Mouse (Mus musculus) cerebral cortex, adult 2 months (tissue): ENCODE measurements around the gene M6pr.

Source experiments
- WGBS: fragments of 180-500 bp; shearing (Covaris S2); methylation state at CpG from one replicate; pipeline ENCODE4 v1.1.7; 2018; 5-methylcytosine and 5-hydroxymethylcytosine counted together

Gene M6pr

GRCm38 (mm10) chr6:122298223-122298609 is 10.3 kb upstream of the M6pr start:
- 62% methylated on average over 4 of the region's 4 CpGs for WGBS

GRCm38 (mm10) chr6:122299621-122300133 is 8.8 kb upstream of the M6pr start:
- 66% methylated on average over 3 of the region's 3 CpGs for WGBS

GRCm38 (mm10) chr6:122302121-122302520 is 6.4 kb upstream of the M6pr start:
- WGBS, result 67% methylated on average over 1 of the region's 1 CpGs

- 91% methylated on average over 4 of the region's 4 CpGs for WGBS
Measured at GRCm38 (mm10) chr6:122302661-122303060, 5.9 kb upstream of the M6pr start.

GRCm38 (mm10) chr6:122303526-122303925 is 5.0 kb upstream of the M6pr start:
- 86% methylated on average over 9 of the region's 9 CpGs for WGBS

GRCm38 (mm10) chr6:122304355-122304754 is 4.2 kb upstream of the M6pr start:
- WGBS, result 32% methylated on average over 6 of the region's 6 CpGs

- 85% methylated on average over 12 of the region's 12 CpGs for WGBS
Measured at GRCm38 (mm10) chr6:122304790-122305555, 3.5 kb upstream of the M6pr start.

- 93% methylated on average over 4 of the region's 4 CpGs for WGBS
Measured at GRCm38 (mm10) chr6:122306707-122307106, 1.8 kb upstream of the M6pr start.

GRCm38 (mm10) chr6:122308136-122308504 is 400 bp upstream of the M6pr start:
- WGBS, result 65% methylated on average over 6 of the region's 6 CpGs

GRCm38 (mm10) chr6:122309446-122309960 is 983 bp downstream of the M6pr start:
- 7% methylated on average over 11 of the region's 11 CpGs for WGBS

- WGBS, result 54% methylated on average over 5 of the region's 5 CpGs
Measured at GRCm38 (mm10) chr6:122310187-122310820, 1.8 kb downstream of the M6pr start.

- 95% methylated on average over 1 of the region's 1 CpGs for WGBS
Measured at GRCm38 (mm10) chr6:122318726-122319125, 10.2 kb downstream of the M6pr start.

- WGBS, result 93% methylated on average over 6 of the region's 6 CpGs
Measured at GRCm38 (mm10) chr6:122325361-122325975, 16.9 kb downstream of the M6pr start.

GRCm38 (mm10) chr6:122333081-122333612 is 24.6 kb downstream of the M6pr start:
- WGBS, result 76% methylated on average over 13 of the region's 13 CpGs

GRCm38 (mm10) chr6:122334786-122335340 is 26.3 kb downstream of the M6pr start:
- WGBS, result 73% methylated on average over 7 of the region's 7 CpGs

- WGBS, result 36% methylated on average over 6 of the region's 6 CpGs
Measured at GRCm38 (mm10) chr6:122337546-122337945, 29.0 kb downstream of the M6pr start.

GRCm38 (mm10) chr6:122339047-122339647 is 30.6 kb downstream of the M6pr start:
- WGBS, result under 1% methylated on average over 49 of the region's 51 CpGs

GRCm38 (mm10) chr6:122339648-122340341 is 31.3 kb downstream of the M6pr start:
- WGBS, result under 1% methylated on average over 43 of the region's 71 CpGs

- 1% methylated on average over 17 of the region's 17 CpGs for WGBS
Measured at GRCm38 (mm10) chr6:122340349-122341000, 32.0 kb downstream of the M6pr start, which contains the start of gene Phc1. Phc1 (minus strand) TSS chr6:122340561.
